24 mouse cellular contexts compared by ENCODE assay signal in the genomic region with DNA sequence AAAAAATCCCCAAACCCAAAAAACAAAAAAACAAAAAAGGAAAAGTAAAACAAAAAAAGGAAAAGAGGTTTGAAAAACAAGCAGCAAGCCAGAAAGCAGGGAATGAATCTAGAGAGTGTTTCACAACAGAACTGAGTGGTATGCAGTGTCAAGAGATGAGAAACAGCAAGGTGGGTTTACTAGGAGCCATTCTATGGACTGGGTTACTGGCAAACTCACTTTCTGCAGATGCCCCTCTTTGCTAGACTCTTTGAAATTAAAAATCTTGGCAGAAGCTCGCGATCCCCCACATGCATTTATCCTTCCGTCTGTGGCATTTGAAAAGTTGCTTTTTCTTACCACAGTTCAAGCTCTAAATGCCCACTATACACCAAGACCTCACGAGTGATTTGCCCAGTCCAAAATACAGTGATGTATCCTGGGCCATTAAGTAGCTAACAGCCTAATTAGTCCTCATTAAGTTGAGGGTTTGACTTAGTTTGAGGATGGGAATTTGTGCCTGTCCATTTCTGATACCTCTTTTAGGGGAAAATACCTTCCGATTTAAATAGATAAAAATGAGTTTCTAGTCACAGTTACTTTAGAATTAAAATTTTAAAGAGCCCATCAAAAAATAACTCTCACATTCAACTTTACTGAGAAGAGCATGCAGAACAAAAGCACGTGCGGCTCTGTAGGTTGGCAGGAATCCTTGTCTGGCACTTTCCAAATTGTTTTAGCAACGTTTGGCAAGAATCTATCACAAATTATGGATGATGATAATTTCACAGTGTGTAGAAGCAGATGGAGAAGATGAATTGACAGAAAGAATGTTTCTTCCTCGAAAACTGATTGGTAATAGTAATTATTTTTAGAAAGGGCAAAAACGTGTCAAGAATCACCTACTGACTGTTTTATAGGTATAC.
DNase-seq lines count a peak whose midpoint lies in the region; ATAC-seq and TF ChIP-seq lines count a peak whose summit lies in the region.
"Had no signal": no experiment of that assay in that cellular context is flagged by ENCODE, and none has a peak within 500 bp of the region (broad histone marks: within the 10 kb centered on the region; RNA-seq: fewer than 3 reads in every experiment).

No protein-coding gene starts in this region.

- no peak overlapping the region for H3K9ac ChIP-seq in forebrain, embryonic 14.5 days (ENCODE audit: low read length)
- no peak overlapping the region for H3K9ac ChIP-seq in forebrain, embryonic 12.5 days
- H3K9ac ChIP-seq in forebrain, postnatal 0 days: no peak overlapping the region
- H3K9ac ChIP-seq: liver, postnatal 0 days; midbrain, embryonic 12.5 days had no signal

- H3K4me3 ChIP-seq in forebrain, embryonic 14.5 days (ENCODE audit: low read depth, low read length): no peak overlapping the region
- H3K4me3 ChIP-seq in forebrain, embryonic 12.5 days (replicated peaks): no peak overlapping the region
- no peak overlapping the region for H3K4me3 ChIP-seq in forebrain, postnatal 0 days (ENCODE audit: low read depth, low read length)
- H3K4me3 ChIP-seq: hindbrain, embryonic 10.5 days; left cerebral cortex, adult 2 months; midbrain, embryonic 12.5 days had no signal

- no peak overlapping the region for H3K4me2 ChIP-seq in forebrain, embryonic 14.5 days (ENCODE audit: low read length)
- no peak overlapping the region for H3K4me2 ChIP-seq in forebrain, embryonic 12.5 days
- H3K4me2 ChIP-seq in forebrain, postnatal 0 days (ENCODE audit: low read depth): no peak overlapping the region
- H3K4me2 ChIP-seq: heart, embryonic 11.5 days; midbrain, embryonic 12.5 days had no signal

- peaks cover 4% of the 10 kb centered on the region; the same call in 1 of the 2 replicates for H3K4me1 ChIP-seq in forebrain, embryonic 14.5 days (ENCODE audit: control insufficient read depth, insufficient read depth, low read length)
- H3K4me1 ChIP-seq in forebrain, embryonic 12.5 days: no peaks in the 10 kb centered on the region
- H3K4me1 ChIP-seq in forebrain, postnatal 0 days (ENCODE audit: insufficient read depth): no peaks in the 10 kb centered on the region
- H3K4me1 ChIP-seq: hindbrain, embryonic 10.5 days; midbrain, embryonic 12.5 days had no signal

- no peaks in the 10 kb centered on the region for H3K9me3 ChIP-seq in forebrain, embryonic 14.5 days (replicated peaks; ENCODE audit: control insufficient read depth, low read length)
- no peaks in the 10 kb centered on the region for H3K9me3 ChIP-seq in forebrain, embryonic 12.5 days
- no peaks in the 10 kb centered on the region for H3K9me3 ChIP-seq in forebrain, postnatal 0 days (ENCODE audit: low read length)
- H3K9me3 ChIP-seq: hindbrain, embryonic 10.5 days; midbrain, embryonic 12.5 days had no signal

- H3K27ac ChIP-seq in forebrain, embryonic 14.5 days (ENCODE audit: low read depth, low read length): no peak overlapping the region
- no peak overlapping the region for H3K27ac ChIP-seq in forebrain, embryonic 12.5 days
- no peak overlapping the region for H3K27ac ChIP-seq in forebrain, postnatal 0 days (ENCODE audit: low read depth, low read length)
- H3K27ac ChIP-seq: hindbrain, embryonic 10.5 days; left cerebral cortex, adult 2 months; midbrain, embryonic 12.5 days had no signal

- no peaks in the 10 kb centered on the region for H3K36me3 ChIP-seq in forebrain, embryonic 14.5 days (ENCODE audit: control insufficient read depth, insufficient read depth, low read length)
- H3K36me3 ChIP-seq in forebrain, embryonic 12.5 days (replicated peaks): no peaks in the 10 kb centered on the region
- H3K36me3 ChIP-seq in forebrain, postnatal 0 days (ENCODE audit: insufficient read depth): no peaks in the 10 kb centered on the region
- H3K36me3 ChIP-seq: hindbrain, embryonic 10.5 days; midbrain, embryonic 12.5 days had no signal

- 56% methylated on average over 10 of the region's 10 CpGs for WGBS in forebrain, embryonic 14.5 days
- 82% methylated on average over 10 of the region's 10 CpGs for WGBS in forebrain, embryonic 12.5 days
- WGBS in forebrain, postnatal 0 days: 38% methylated on average over 10 of the region's 10 CpGs

- TF ChIP-seq CTCF in forebrain, postnatal 0 days (IDR thresholded peaks at IDR 0.05; ENCODE audit: low read depth): no peak

- peak; percentile 73; the same call in 1 of the 2 replicates for ATAC-seq in forebrain, embryonic 14.5 days
- no peak for ATAC-seq in forebrain, embryonic 12.5 days (ENCODE audit: low FRiP score)
- ATAC-seq in forebrain, postnatal 0 days: peak; percentile 73
- ATAC-seq: CD4-positive, CD25-positive, alpha-beta regulatory T cell, adult 4 months; liver, postnatal 0 days; lung, postnatal 0 days had no signal

- peak; percentile 81 for DNase-seq in forebrain, embryonic 14.5 days (ENCODE audit: low spot score)
- DNase-seq in left cerebral cortex, postnatal 25 days (ENCODE audit: low spot score in 2 of 2): peak; percentile 15 to 17
- no peak for DNase-seq in left cerebral cortex, adult 9 months (ENCODE audit: low spot score in 2 of 2)
- DNase-seq in forebrain, postnatal 0 days: peak; percentile 79
- peak; percentile 27 for DNase-seq in telencephalon, adult 2 months (ENCODE audit: low read depth, low spot score)
- DNase-seq in adrenal gland, adult 8-10 months: no peak
- DNase-seq: adrenal gland, postnatal 36 days; cerebellum, adult 2 months; cerebellum, postnatal 36 days; gastrocnemius, postnatal 14 days; heart, adult 11 months; heart, postnatal 10 days; kidney, adult 11 months; kidney, postnatal 4 days; liver, postnatal 0 days; right cerebral cortex, postnatal 25 days; spleen, adult 18-20 months had no signal

- no peaks in the 10 kb centered on the region for H3K27me3 ChIP-seq in forebrain, embryonic 14.5 days (replicated peaks; ENCODE audit: control insufficient read depth, insufficient read depth, low read length)
- no peaks in the 10 kb centered on the region for H3K27me3 ChIP-seq in forebrain, embryonic 12.5 days
- no peaks in the 10 kb centered on the region for H3K27me3 ChIP-seq in forebrain, postnatal 0 days (ENCODE audit: insufficient read depth, low read length)
- H3K27me3 ChIP-seq: midbrain, embryonic 12.5 days had no signal

- intact Hi-C loops in left cerebral cortex, postnatal 25 days (cut with DNase I): no loop called here

Comparison
In these comparisons a context has a peak if more than half of its experiments do, and no peak if none do; other contexts are left out.
1. DNase-seq: peak in forebrain, embryonic 14.5 days (single experiment), left cerebral cortex, postnatal 25 days (2 of 2), forebrain, postnatal 0 days (single experiment) and telencephalon, adult 2 months (single experiment); none in left cerebral cortex, adult 9 months (0 of 2) and adrenal gland, adult 8-10 months (single experiment).